Mouse (Mus musculus) E14TG2a.4 (cell line): ENCODE data around the gene Tyw1.

ENCODE experiments used
- CTCF ChIP-seq: conservative IDR thresholded peaks from 2 replicates; pipeline ENCODE4 v1.5.1; 2014; ENCODE audit warnings: low read length
- NANOG ChIP-seq: IDR thresholded peaks from 2 replicates; pipeline ENCODE4 v1.6.1; 2014; ENCODE audit warnings: borderline replicate concordance, low read length, mixed read lengths

DNA sequence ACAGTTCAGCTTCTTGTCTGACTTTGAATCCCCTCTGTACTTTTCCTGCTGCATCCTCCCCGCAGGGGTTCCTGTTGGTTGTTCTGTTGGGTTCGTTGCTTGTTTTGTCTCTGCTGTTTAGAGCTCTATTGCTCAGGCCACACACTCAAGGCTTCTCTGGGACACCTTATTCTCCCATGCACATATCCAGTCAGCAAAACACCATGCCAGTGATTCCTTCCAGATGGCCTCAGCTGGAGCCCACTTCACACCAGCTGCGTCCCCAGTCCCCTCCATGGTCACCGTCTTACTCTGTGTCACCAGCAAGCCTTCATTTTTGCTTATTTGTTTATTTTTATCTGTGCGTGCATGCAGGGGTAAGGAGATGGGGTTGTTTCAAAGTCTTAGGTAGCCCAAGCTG is 38.5 kb downstream of the Tyw1 start:
- TF ChIP-seq CTCF, result no peak
- no peak for TF ChIP-seq NANOG
